Mouse (Mus musculus): ENCODE data around the gene Cyb561.

DNA sequence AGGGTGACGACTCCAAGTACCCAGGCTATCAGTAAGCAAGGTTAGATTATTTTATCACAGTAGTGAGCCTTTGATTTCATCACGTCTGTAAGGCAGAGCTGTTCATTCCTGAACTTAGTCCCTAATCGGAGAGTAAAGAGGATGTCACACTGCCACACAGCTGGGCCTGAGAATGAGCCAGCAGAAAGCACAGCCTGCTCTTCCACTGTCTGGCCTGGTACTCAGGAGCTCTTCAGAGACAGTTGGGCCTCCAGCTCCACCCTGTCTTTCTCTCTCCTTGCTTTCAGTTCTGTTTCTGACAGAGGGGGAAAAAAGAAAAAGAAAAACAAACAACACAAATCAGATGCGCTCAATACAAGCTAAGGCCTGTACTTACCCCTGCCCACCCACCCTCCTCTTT is 13.2 kb upstream of the Cyb561 start:
- TF ChIP-seq CTCF (IDR thresholded peaks at IDR 0.05; ENCODE audit: low read depth, low read length) (no peak), POLR2A (IDR thresholded peaks at IDR 0.05; ENCODE audit: extremely low read depth, insufficient read depth, low read length) (no peak)

Data from liver, adult 2 months (tissue).